Mouse (Mus musculus): ENCODE results near the gene Tdrd3. TPM values are rescaled to one million over a fixed set of nuclear protein-coding genes. Genes with fewer than 3 reads are reported as not detected.

Gene Tdrd3
- total RNA-seq (2021) (10 to 100 TPM; 26.0 to 27.2 TPM), polyA plus RNA-seq (2012; rRNA removed) (2.9 and 6.6 TPM in 2 replicates)
- long read RNA-seq, full-length matches to known transcripts: 13 of 32 reads
- long read RNA-seq, partial matches to known transcripts: 0 of 32 reads
- long read RNA-seq, other reads (novel, unspliced or antisense): 19 of 32 reads

DNA sequence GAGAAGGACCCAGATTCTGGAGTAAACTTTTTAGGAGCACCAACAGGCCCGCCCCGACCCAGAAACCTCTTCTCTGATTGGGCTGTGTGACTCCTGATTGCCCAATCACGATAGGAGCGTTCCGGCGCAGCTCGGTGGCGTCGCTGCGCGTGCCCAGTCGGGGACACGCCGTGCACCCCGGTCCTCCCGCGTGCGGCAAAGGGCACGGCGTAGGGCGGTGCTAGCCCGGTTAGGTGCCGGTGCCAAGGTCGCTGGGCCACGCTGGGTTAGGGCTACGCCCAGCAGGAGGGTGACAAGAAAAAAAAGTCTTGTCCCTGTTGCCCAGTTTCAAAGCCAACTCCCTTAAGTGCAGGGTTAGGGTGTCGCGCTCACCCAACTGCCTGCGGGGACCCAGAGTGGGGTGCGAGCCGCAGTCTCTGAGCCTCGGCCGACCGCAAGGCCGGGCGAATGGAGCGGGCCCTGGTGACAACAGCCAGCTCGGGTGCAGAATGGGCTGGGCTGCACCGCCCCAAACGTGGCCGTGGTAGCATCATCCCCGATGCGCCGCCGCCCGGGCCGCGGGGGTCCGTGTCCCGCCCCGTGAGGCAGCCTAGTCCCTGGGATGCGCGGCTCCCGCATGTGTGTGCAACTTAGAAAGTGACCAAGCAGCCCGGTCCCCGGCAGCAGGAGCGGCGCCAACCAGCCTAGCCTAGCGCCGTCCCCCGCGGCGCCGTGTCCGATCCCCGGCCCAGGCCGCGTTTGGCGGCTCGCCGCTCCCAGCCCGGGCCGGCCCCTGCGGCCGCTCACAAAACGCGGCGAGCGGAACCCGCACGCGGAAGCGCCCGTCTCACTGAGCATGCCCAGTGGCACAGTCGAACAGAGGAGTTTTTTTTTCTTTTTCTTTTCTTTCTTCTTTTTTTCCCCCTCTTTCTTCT lies at the start of gene Tdrd3:
Tdrd3 (plus strand) TSS at position 832 of the 914 bp plus-strand sequence.
- H3K27ac ChIP-seq: peak within 1 kb of the TSS; percentile 98
- H3K4me3 ChIP-seq: peak within 1 kb of the TSS; percentile 96
- peaks cover 5% of the 10 kb centered on the region for H3K4me1 ChIP-seq (ENCODE audit: control insufficient read depth, insufficient read depth, low read length)
- H3K79me2 ChIP-seq (replicated peaks; ENCODE audit: control insufficient read depth, insufficient read depth, low read length): no peaks in the 10 kb centered on the region
- under 1% methylated on average over 85 of the region's 85 CpGs for WGBS
- no peaks in the 10 kb centered on the region for H3K27me3 ChIP-seq (ENCODE audit: control insufficient read depth, insufficient read depth, low read length)
- DNase-seq: peak; percentile 95 to 98
- H3K9ac ChIP-seq (ENCODE audit: low read depth, low read length): peak within 1 kb of the TSS; percentile 95
- 0 out of 2 replicates have a peak, but pooled peaks have one; percentile 11 for TF ChIP-seq CTCF (IDR thresholded peaks at IDR 0.05)
- TF ChIP-seq EP300 (IDR thresholded peaks at IDR 0.05; ENCODE audit: insufficient read depth, low read depth, low read length): peak; percentile 64
- TF ChIP-seq POLR2A (IDR thresholded peaks at IDR 0.05; ENCODE audit: insufficient read depth, low read depth, low read length): peak; percentile 83; the same call in 1 of the 2 replicates
- intact Hi-C loops (cut with DNase I): loop anchor here (2.0 kb wide), 1 partner anchor 37 kb away; no protein-coding TSS in a partner anchor
- peaks cover 7% of the 10 kb centered on the region for H3K36me3 ChIP-seq (ENCODE audit: control insufficient read depth, insufficient read depth, low read length)

DNA sequence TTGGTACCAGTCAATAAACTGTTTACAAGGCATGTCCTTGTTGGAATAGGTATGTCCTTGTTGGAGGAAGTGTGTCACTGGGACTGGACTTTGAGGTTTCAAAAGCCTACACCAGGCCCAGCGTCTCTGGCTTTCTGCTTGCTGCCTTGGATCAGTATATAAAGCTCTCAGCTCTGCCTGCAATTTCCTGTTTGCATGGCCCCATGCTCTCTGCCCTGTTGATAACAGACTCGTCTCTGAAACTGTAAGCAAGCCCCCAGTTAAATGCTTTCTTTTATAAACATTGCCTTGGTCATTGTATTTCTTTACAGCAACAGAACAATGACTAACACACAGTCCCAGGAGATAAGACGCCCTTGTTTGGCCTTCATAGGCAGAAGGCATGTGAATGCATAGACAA lies 49.3 kb upstream of the Tdrd3 start:
- Histone ChIP-seq H3K36me3 (ENCODE audit: control insufficient read depth, insufficient read depth, low read length) (no peaks in the 10 kb centered on the region), H3K27me3 (ENCODE audit: control insufficient read depth, insufficient read depth, low read length) (no peaks in the 10 kb centered on the region), H3K4me1 (ENCODE audit: control insufficient read depth, insufficient read depth, low read length) (no peaks in the 10 kb centered on the region), H3K79me2 (replicated peaks; ENCODE audit: control insufficient read depth, insufficient read depth, low read length) (no peaks in the 10 kb centered on the region), H3K9ac (ENCODE audit: low read depth, low read length) (no peak overlapping the region), H3K4me3 (no peak overlapping the region), H3K27ac (no peak overlapping the region)
- no peak for DNase-seq
- intact Hi-C loops (cut with DNase I): no loop called here
- 34% methylated on average over 3 of the region's 3 CpGs for WGBS
- TF ChIP-seq CTCF (IDR thresholded peaks at IDR 0.05) (no peak), POLR2A (IDR thresholded peaks at IDR 0.05; ENCODE audit: insufficient read depth, low read depth, low read length) (no peak), EP300 (IDR thresholded peaks at IDR 0.05; ENCODE audit: insufficient read depth, low read depth, low read length) (no peak)

DNA sequence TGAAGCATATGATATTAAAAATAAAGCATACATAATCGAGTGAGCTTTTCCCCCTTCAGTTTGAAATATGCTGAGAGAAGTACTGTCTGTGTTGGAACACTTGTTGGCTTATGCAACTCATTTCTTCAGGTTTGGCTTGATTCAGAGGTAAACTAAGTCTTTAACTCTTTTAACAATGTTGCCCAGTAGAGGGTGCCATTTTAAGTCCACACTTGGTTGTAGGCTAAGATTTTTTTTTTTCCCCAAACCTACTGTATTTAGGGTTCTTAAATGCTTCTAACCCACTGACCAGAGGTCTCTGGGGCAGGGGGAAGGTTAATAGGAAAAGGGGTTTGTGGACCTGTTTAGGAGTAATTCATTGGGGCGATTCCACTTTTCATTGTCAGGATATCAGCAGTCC lies 33.4 kb upstream of the Tdrd3 start:
- WGBS: 55% methylated on average over 2 of the region's 2 CpGs
- intact Hi-C loops (cut with DNase I): loop anchor here (10.0 kb wide), 1 partner anchor 72 kb away; no protein-coding TSS in a partner anchor
- TF ChIP-seq EP300 (IDR thresholded peaks at IDR 0.05; ENCODE audit: insufficient read depth, low read depth, low read length) (no peak), POLR2A (IDR thresholded peaks at IDR 0.05; ENCODE audit: insufficient read depth, low read depth, low read length) (no peak), CTCF (IDR thresholded peaks at IDR 0.05) (peak; percentile 42)

DNA sequence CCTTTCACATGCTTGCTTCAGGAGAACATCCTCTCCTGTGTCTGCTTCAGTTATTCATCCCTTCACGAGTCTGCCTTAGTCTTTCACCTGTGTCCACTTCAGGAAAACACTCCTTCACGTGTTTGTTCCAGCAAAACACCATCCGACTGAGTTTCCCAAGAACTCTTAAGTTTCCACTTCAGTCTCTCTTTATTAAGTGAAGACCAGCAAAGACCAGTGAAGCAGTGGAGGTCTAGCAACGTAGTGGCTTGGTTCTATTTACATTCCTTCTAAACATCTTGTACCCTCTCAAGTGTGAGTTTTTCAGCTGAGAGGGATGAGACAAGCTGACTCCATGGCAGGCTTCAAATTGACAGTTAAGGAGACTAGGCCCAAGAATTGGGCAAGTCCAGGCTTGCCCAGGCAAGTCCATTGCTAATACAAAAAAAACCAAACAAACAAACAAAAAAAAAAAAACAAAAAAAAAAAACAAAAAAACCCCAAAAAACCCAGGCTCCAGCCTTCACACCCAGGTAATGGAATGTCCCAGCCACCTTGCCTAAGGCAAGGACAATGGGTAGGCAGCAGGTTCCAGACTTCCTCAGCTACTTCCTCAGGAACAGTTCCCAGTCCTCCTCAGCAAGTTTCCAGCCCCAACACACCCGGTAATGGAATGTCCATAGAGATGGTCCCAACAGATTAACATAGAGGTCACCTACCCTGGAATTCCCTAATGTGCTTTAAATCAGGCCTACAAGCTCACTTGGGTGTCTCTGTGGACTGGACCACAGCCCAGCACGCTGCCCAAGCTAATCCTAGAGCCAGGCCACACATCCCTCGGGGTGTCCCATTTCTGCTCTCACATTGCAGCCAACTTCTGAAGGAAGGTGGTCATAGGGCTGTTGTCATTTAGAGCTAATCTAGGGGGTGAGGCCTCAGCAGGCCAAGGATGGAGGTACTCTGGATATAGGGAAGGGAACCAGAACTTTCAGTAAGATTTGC lies 31.9 kb upstream of the Tdrd3 start:
- WGBS: 71% methylated on average over 7 of the region's 7 CpGs
- TF ChIP-seq POLR2A (IDR thresholded peaks at IDR 0.05; ENCODE audit: insufficient read depth, low read depth, low read length): no peak
- no peak for TF ChIP-seq CTCF (IDR thresholded peaks at IDR 0.05)
- TF ChIP-seq EP300 (IDR thresholded peaks at IDR 0.05; ENCODE audit: insufficient read depth, low read depth, low read length): no peak

More for the DNA sequence above, 33.4 kb upstream of the Tdrd3 start:
- H3K9ac ChIP-seq (ENCODE audit: low read depth, low read length): no peak overlapping the region
- DNase-seq: no peak
- no peaks in the 10 kb centered on the region for H3K4me1 ChIP-seq (ENCODE audit: control insufficient read depth, insufficient read depth, low read length)
- no peak overlapping the region for H3K27ac ChIP-seq
- H3K4me3 ChIP-seq: no peak overlapping the region
- no peaks in the 10 kb centered on the region for H3K36me3 ChIP-seq (ENCODE audit: control insufficient read depth, insufficient read depth, low read length)
- no peaks in the 10 kb centered on the region for H3K27me3 ChIP-seq (ENCODE audit: control insufficient read depth, insufficient read depth, low read length)
- no peaks in the 10 kb centered on the region for H3K79me2 ChIP-seq (replicated peaks; ENCODE audit: control insufficient read depth, insufficient read depth, low read length)

DNA sequence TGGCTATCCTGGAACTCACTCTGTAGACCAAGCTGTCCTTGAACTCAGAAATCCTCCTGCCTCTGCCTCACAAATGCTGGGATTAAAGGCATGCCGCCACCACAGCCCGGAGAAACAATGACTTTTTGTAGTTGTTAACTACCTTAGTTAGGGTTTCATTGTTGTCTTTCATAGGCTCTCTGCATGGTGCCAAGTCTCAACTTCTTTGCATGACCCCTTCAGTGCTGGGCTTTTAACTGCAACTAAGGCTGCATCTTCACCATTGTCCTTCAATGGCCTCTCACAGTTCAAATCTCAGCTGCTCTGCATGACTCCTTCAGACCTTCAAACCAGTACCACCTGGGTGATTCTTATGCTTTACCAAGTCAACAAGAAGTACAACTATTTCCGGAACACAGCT lies 23.3 kb upstream of the Tdrd3 start:
- Histone ChIP-seq H3K9ac (ENCODE audit: low read depth, low read length) (no peak overlapping the region), H3K79me2 (replicated peaks; ENCODE audit: control insufficient read depth, insufficient read depth, low read length) (no peaks in the 10 kb centered on the region), H3K36me3 (ENCODE audit: control insufficient read depth, insufficient read depth, low read length) (no peaks in the 10 kb centered on the region), H3K4me1 (ENCODE audit: control insufficient read depth, insufficient read depth, low read length) (no peaks in the 10 kb centered on the region), H3K27me3 (ENCODE audit: control insufficient read depth, insufficient read depth, low read length) (no peaks in the 10 kb centered on the region), H3K27ac (no peak overlapping the region), H3K4me3 (no peak overlapping the region)
- TF ChIP-seq POLR2A (IDR thresholded peaks at IDR 0.05; ENCODE audit: insufficient read depth, low read depth, low read length) (no peak), CTCF (IDR thresholded peaks at IDR 0.05) (no peak)
- intact Hi-C loops (cut with DNase I): no loop called here
- no peak for DNase-seq
- 89% methylated on average over 3 of the region's 3 CpGs for WGBS

More for the DNA sequence above, 31.9 kb upstream of the Tdrd3 start:
- no peak overlapping the region for H3K4me3 ChIP-seq
- H3K4me1 ChIP-seq (ENCODE audit: control insufficient read depth, insufficient read depth, low read length): no peaks in the 10 kb centered on the region
- H3K79me2 ChIP-seq (replicated peaks; ENCODE audit: control insufficient read depth, insufficient read depth, low read length): no peaks in the 10 kb centered on the region
- no peak overlapping the region for H3K9ac ChIP-seq (ENCODE audit: low read depth, low read length)
- H3K27me3 ChIP-seq (ENCODE audit: control insufficient read depth, insufficient read depth, low read length): no peaks in the 10 kb centered on the region
- intact Hi-C loops (cut with DNase I): loop anchor here (10.0 kb wide), 1 partner anchor 70 kb away; no protein-coding TSS in a partner anchor
- no peaks in the 10 kb centered on the region for H3K36me3 ChIP-seq (ENCODE audit: control insufficient read depth, insufficient read depth, low read length)
- DNase-seq: no peak
- no peak overlapping the region for H3K27ac ChIP-seq
